Mouse (Mus musculus) MEL (cell line): ENCODE data around the gene Wnt7b.

Experiments
- CTCF ChIP-seq, 3 experiments: IDR thresholded peaks in 2 of 3; conservative IDR thresholded peaks in 1 of 3; 2 replicates each; pipeline ENCODE4 v1.5.1; 2011 to 2012; ENCODE audit warnings: low read length in 3 of 3, low read depth in 2 of 3, mild to moderate bottlenecking in 2 of 3, improper control_type of control experiment in 1 of 3, inconsistent platforms in 1 of 3, mixed read lengths in 1 of 3, moderate library complexity in 1 of 3; ENCODE audit not compliant: control insufficient read depth in 1 of 3, insufficient read depth in 1 of 3, poor library complexity in 1 of 3, severe bottlenecking in 1 of 3
- EP300 ChIP-seq, 2 experiments: IDR thresholded peaks; 2 replicates each; pipeline ENCODE4 v1.6.1; 2011; ENCODE audit warnings: improper control_type of control experiment in 2 of 2, low read length in 2 of 2, low read depth in 1 of 2, mild to moderate bottlenecking in 1 of 2
- GABPA ChIP-seq: IDR thresholded peaks from 2 replicates; pipeline ENCODE4 v1.6.1; 2012; ENCODE audit warnings: low read depth, mild to moderate bottlenecking, inconsistent platforms, low read length, improper control_type of control experiment, moderate library complexity
- MAFK ChIP-seq: IDR thresholded peaks from 2 replicates; pipeline ENCODE4 v1.6.1; 2011; ENCODE audit warnings: low read depth, mild to moderate bottlenecking, low read length, improper control_type of control experiment, borderline replicate concordance
- POLR2A ChIP-seq, 2 experiments: IDR thresholded peaks; 2 replicates each; pipeline ENCODE4 v1.6.1; 2011 to 2012; ENCODE audit warnings: low read length in 2 of 2, mild to moderate bottlenecking in 2 of 2, control low read depth in 1 of 2, improper control_type of control experiment in 1 of 2, low read depth in 1 of 2, moderate library complexity in 1 of 2; ENCODE audit not compliant: control insufficient read depth in 1 of 2, insufficient read depth in 1 of 2, poor library complexity in 1 of 2
- POLR2AphosphoS5 ChIP-seq: IDR thresholded peaks from 2 replicates; pipeline ENCODE4 v1.6.1; 2012; ENCODE audit warnings: low read depth, borderline replicate concordance, mild to moderate bottlenecking, inconsistent platforms, low read length, moderate library complexity, mixed read lengths
- TAL1 ChIP-seq: IDR thresholded peaks from 2 replicates; pipeline ENCODE4 v1.6.1; 2012; ENCODE audit warnings: mild to moderate bottlenecking, inconsistent platforms, low read length, moderate library complexity, mixed read lengths

- no peak for TF ChIP-seq MAFK
- no peak for TF ChIP-seq POLR2A (IDR thresholded peaks at IDR 0.05; ENCODE audit: control insufficient read depth in 1 of 2, insufficient read depth in 1 of 2, low read depth in 1 of 2, low read length in 2 of 2, poor library complexity in 1 of 2)
- TF ChIP-seq CTCF (IDR thresholded peaks at IDR 0.05 in 2 of 3, conservative IDR thresholded peaks at IDR 0.05 in 1 of 3; ENCODE audit: control insufficient read depth in 1 of 3, insufficient read depth in 1 of 3, low read depth in 2 of 3, low read length in 3 of 3, poor library complexity in 1 of 3, severe bottlenecking in 1 of 3) = no peak
- TF ChIP-seq EP300 (IDR thresholded peaks at IDR 0.05; ENCODE audit: low read depth in 1 of 2, low read length in 2 of 2) = no peak
- no peak for TF ChIP-seq GABPA
- no peak for TF ChIP-seq POLR2AphosphoS5
- no peak for TF ChIP-seq TAL1
Measured at GRCm38 (mm10) chr15:85568402-85568801, 13.9 kb downstream of the Wnt7b start.
